Mouse (Mus musculus) spleen, adult 2 months (tissue): Measurements from ENCODE around the gene Rasd2.

Experiments
- CTCF ChIP-seq: fragments of 200-500 bp; IDR thresholded peaks from 2 replicates; pipeline ENCODE4 v1.5.1; 2011; ENCODE audit warnings: mild to moderate bottlenecking, inconsistent platforms; ENCODE audit not compliant: insufficient read depth, insufficient read length, insufficient replicate concordance; ENCODE audit errors: extremely low read depth
- POLR2A ChIP-seq: fragments of 200-500 bp; IDR thresholded peaks from 2 replicates; pipeline ENCODE4 v1.6.1; 2011; ENCODE audit warnings: low read depth, low read length, inconsistent platforms

DNA sequence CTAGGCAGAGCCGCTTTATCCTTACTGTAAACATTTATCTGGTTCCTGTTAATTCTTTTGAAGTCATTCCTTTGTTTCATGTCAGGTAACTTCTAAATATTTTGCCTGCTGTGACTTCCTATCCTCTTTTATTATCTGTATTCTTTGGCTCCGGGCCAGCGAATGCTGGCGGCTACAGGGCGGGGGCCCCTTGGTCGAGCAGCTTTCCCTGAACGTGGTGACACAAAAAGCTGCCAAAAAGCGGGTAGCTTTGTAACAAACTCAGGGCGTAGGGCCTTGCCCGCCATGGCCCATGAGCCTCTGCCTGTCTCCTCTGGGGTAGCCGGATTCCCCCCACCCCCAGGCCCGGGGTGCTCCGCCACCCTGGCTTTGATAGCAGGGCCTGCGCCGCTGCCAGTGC lies 33.6 kb downstream of the Rasd2 start:
- TF ChIP-seq CTCF (no peak), POLR2A (no peak)
